Mouse (Mus musculus) inflammation-experienced regulatory T-cells, adult 6 months (primary cell): ENCODE data around the gene Spin2d. TPM values are rescaled to one million over a fixed set of nuclear protein-coding genes. Genes with fewer than 3 reads are reported as not detected.
A peak's percentile ranks its signal among the peaks of the same experiment; 100 is the strongest.
"Not testable (repeated sequence)": the region's sequence is repeated elsewhere in the genome, so short reads cannot be mapped to it uniquely, and the experiment has no call there.

Source experiments
- ATAC-seq: one replicate; pipeline ENCODE4 v1.8.0; 2017
- polyA plus RNA-seq, 3 experiments: library from polyadenylated mRNA; unstranded; fragments of 100-300 nt; shearing (Covaris generic); gene quantifications; one replicate each; pipeline ENCODE4 v1.2.1; 2017

Spin2d gene
- not detected for polyA plus RNA-seq

- not testable (repeated sequence) for ATAC-seq
Measured at GRCm38 (mm10) chrX:73176889-73177288, at the start of gene Spin2d. Spin2d (minus strand) TSS chrX:73176989.

GRCm38 (mm10) chrX:73225365-73225764 is 48.6 kb upstream of the Spin2d start:
- no peak for ATAC-seq

- peak; percentile 78 for ATAC-seq
Measured at GRCm38 (mm10) chrX:73213819-73214564, 37.2 kb upstream of the Spin2d start, which contains the start of gene Xlr4b. Xlr4b (plus strand) TSS chrX:73214333.

- ATAC-seq = not testable (repeated sequence)
Measured at GRCm38 (mm10) chrX:73191934-73192333, 15.1 kb upstream of the Spin2d start, which contains the start of gene Xlr3b. Xlr3b (plus strand) TSS chrX:73192207.

GRCm38 (mm10) chrX:73149350-73149749 is 27.4 kb downstream of the Spin2d start, which contains the start of gene DXBay18:
DXBay18 (minus strand) TSS chrX:73149450.
- not testable (repeated sequence) for ATAC-seq

GRCm38 (mm10) chrX:73148496-73148895 is 28.3 kb downstream of the Spin2d start, which contains the start of gene Xlr5b:
Xlr5b (plus strand) TSS chrX:73148796.
- not testable (repeated sequence) for ATAC-seq

GRCm38 (mm10) chrX:73143218-73143618 is 33.6 kb downstream of the Spin2d start:
- peak; percentile 73 for ATAC-seq

Other genes starting within 250 kb of the Spin2d start
- not detected for gene Zfp185, start 189.7 kb downstream of the Spin2d start, polyA plus RNA-seq
- not detected for gene Pnma5, start 139.9 kb downstream of the Spin2d start, polyA plus RNA-seq
- gene Pnma3, start 112.2 kb downstream of the Spin2d start, polyA plus RNA-seq = not detected
- gene Xlr4a, start 94.5 kb downstream of the Spin2d start, polyA plus RNA-seq = 100 to 1,000 TPM; 107 to 143 (median 134) TPM
- gene Xlr3a, start 79.9 kb downstream of the Spin2d start, polyA plus RNA-seq = 1 to 10 TPM in 1 of 3 experiments, under 1 TPM in 1, not detected in 1; 0.46 to 2.5 TPM
- gene Gm14685, start 59.9 kb downstream of the Spin2d start, polyA plus RNA-seq = not detected
- not detected for gene Xlr5b, start 28.2 kb downstream of the Spin2d start, polyA plus RNA-seq
- not detected for gene DXBay18, start 27.5 kb downstream of the Spin2d start, polyA plus RNA-seq
- 10 to 100 TPM in 2 of 3 experiments, under 1 TPM in 1; 0.69 to 13.8 (median 11.1) TPM for gene Xlr3b, start 15.2 kb upstream of the Spin2d start, polyA plus RNA-seq
- 100 to 1,000 TPM; 158 to 187 (median 175) TPM for gene Xlr4b, start 37.3 kb upstream of the Spin2d start, polyA plus RNA-seq
- 1 to 10 TPM; 1.5 to 2.1 (median 1.8) TPM for gene F8a, start 51.3 kb upstream of the Spin2d start, polyA plus RNA-seq
- 100 to 1,000 TPM in 2 of 3 experiments, 10 to 100 TPM in 1; 76.9 to 140 (median 112) TPM for gene Xlr4c, start 66.1 kb upstream of the Spin2d start, polyA plus RNA-seq
- not detected for gene Xlr3c, start 88.4 kb upstream of the Spin2d start, polyA plus RNA-seq
- under 1 TPM in 1 of 3 experiments, not detected in 2; 0.43 TPM for gene Xlr5a, start 116.0 kb upstream of the Spin2d start, polyA plus RNA-seq
- under 1 TPM in 1 of 3 experiments, not detected in 2; 0.53 TPM for gene Xlr5c, start 116.0 kb upstream of the Spin2d start, polyA plus RNA-seq
- not detected for gene Gm45015, start 159.9 kb upstream of the Spin2d start, polyA plus RNA-seq
- gene Zfp275, start 165.6 kb upstream of the Spin2d start, polyA plus RNA-seq = 10 to 100 TPM in 2 of 3 experiments, 1 to 10 TPM in 1; 7.6 to 14.7 (median 13.3) TPM
- gene Gm18336, start 221.7 kb upstream of the Spin2d start, polyA plus RNA-seq = not detected
- gene Zfp92, start 234.1 kb upstream of the Spin2d start, polyA plus RNA-seq = under 1 TPM in 1 of 3 experiments, not detected in 2; 0.21 TPM